Mouse (Mus musculus) NIH3T3 (cell line): ENCODE measurements at regions not wholly inside any gene's neighbourhood (a gene's known extent, or its start where the extent isn't known, plus 50 kb on each side); places are given as distances from the start of the nearest gene placed in this dataset.

ENCODE experiments used
- DNase-seq: peaks from one replicate; pipeline ENCODE4 v3.0.0-alpha.2; 2012; ENCODE audit warnings: low read depth

DNA sequence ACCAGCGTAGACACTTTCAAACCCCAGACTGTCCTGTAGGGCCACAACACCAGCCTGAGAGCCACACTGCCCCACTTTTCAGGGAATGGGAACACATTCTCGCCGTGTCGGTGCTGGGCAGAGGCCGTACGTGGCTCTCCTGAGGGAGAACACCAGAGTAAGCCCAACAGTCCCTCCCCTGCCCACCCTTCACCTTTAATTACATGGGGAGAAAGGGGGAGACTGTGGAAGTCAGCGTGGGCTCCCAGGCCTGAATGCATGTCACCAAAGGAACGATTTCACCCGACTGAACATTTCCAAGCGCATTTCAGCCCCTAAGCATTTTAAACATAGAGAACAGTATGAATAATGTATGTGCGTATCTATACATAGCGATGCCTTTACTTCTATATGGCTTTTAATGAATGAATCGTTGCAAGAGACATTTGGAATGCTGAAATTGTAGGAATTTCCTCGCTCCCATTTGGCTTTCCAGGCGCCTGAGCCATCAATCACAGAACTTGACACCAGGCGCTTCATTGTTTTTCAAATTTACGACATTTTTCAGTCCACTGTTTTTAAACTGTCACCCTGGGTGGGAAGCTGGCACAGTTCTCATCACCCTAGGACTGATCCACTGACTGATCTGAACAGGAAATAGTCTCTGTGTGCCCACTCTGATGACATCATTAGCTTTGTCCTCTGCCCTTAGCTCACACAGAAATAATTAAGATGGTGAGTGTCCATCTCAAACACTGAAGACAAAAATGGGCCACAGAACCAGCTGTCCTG lies 152.3 kb downstream of the Atp23 start:
- no peak for DNase-seq

DNA sequence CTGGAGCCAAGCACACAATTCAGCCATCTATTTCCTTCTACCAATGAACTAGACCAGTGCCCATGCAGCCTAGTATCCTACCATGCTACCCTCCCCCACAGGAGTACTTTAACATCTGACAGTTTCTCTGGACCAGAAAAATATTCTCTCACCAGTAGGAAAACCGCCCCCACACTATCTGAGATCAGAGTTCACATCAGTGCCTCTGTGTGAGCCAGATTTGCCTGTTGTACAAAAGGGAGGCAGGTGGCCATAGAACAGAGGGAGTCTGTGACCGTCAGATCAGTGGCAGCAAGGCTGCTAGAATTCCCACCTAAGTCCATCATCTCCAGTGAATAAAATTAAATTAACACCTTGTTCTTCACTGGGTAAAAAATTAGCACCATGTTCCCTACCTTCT lies 166.5 kb downstream of the Atp23 start:
- DNase-seq = no peak

DNA sequence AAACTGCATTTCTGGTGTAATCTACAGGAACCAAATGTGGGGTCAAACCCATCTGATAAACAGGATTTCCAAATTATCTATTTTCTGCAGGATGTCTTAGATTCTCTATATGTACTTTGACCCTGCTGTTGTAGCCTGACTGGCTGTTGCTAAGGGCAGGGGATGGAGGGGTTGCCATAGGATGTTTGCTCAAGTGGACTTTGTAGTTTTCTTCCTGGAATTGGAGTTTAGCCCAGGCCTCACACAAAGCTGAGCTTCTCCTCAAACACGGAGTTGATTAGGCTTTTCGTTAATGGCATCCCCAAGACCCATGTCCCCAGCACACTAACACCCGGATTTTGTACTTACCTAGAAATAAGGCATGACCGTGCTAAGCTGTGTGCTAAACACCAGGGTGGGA lies 173.3 kb downstream of the Atp23 start:
- DNase-seq = no peak

DNA sequence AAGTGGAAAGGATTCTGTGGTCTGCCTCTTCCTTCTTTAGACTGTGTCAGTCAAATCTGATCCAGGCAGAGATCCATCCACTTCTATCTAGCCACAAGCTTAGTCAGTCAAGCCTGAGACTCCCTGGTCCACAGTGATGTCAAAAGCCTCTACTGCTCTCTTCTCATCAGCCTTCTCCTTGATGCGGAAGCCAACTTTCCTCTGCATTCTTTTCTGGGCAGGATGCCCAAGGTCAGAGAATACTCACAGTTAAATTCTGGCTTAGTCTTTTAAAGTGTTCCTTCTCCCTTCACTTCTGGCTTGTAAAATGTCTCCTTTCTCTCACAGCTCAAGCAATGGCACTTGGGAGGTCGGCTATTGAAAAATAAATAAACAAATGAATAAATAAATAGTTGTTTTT lies 183.2 kb downstream of the Atp23 start:
- DNase-seq = peak; percentile 53

DNA sequence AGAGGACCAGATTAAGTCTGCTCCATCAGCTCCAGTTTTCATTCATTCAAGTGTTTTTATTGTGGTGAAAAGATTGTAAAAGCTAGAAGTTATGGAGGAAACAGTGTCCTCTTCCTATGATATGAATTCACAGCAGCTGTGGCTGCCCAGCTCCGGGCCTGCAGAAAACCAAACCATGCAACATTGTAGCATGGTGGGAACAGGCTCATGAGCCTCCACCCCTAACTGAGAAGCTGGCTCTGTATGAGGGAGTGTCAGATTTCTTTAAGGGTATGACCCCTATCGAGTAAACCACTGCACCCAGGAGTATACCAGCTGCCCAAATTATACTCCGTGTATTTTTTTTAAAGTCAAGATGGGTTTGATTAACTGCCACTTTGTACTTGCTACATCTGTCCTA lies 189.4 kb downstream of the Atp23 start:
- DNase-seq = no peak

DNA sequence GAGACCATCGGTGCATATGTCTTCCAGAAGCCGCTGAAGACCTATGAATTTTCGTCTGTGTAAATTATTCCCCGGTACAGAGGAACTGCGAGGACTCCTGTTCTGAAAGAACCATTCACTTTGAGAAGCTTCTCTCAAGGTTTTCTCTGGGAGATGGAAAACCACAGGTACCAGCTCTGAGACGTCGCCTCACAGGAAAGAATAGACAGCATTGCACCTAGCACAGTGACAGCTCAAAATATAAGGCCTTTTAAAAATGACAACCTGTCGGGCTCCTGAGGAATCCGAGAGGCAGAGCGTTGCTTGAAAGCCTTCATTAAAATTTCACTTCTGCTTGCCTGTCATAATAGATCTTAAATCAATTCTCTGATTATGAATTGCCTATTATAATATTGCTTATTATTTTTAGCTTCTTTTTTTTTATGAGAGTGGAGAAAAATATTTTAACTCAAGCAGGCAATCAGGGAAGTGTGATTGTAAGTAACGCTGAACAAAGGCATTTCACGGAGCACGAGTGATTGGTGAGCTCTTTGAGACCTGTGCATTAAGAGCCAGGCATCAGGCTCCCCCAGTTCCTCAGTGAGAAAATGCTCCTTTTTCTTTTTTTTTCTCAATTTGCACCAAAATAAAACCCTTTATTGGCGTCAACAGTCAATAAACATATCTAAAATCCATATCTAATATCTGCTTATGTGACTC lies 191.8 kb downstream of the Atp23 start:
- no peak for DNase-seq

DNA sequence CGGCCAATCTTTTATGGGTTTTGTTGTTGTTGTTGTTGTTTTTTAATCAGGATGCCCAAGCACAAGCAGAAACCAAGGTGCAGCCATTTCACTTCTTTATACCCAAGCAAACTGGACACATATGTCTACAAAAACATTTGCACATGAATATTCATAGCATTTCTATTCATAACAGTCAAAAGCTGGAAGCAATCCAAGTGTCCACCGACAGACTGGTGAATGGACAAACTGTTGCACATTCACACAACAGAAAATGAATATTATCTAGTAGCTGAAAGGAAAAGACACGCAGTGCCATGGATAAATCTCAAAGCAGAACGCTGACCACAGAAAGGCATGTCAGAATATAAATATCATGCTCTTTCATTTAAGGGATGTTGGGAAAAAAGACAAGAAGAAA lies 192.4 kb downstream of the Atp23 start:
- DNase-seq = no peak

DNA sequence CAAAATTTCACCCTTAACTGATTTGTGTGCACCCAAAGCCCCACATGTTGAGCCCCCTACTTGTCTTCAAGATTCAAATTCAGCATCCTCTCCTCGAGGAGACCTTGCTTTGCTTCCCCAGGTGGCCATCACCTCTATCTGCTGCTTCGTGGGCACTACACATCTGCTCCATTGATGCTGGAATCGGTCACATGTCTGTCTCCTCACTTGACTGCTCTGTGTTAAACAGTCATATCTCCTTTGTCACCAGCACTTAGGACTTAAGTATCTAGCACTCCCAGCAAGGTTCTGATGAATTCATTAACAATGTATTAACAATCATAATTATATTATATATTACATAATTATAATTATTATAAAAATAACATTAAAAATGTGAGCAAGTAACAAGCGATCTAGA lies 192.9 kb downstream of the Atp23 start:
- no peak for DNase-seq

DNA sequence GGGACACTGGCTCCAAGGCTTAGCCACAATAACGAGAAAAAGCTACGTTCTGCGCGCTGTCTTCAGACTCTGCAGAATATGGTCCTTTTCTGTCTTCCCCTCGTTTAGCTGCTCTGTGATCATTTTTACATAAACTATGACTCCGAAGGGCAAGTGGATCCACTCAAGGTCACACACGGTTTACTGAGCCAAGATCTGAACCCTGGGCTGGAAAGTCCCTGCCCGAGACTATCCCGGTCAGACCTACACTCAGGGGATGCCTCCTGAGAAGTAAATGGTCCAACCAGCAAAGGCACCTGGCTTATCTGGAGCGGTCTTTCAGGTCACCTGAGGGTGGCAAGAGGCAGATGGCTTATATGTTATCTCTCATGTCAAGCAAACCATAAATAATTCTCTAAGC lies 204.1 kb downstream of the Atp23 start:
- DNase-seq = no peak

DNA sequence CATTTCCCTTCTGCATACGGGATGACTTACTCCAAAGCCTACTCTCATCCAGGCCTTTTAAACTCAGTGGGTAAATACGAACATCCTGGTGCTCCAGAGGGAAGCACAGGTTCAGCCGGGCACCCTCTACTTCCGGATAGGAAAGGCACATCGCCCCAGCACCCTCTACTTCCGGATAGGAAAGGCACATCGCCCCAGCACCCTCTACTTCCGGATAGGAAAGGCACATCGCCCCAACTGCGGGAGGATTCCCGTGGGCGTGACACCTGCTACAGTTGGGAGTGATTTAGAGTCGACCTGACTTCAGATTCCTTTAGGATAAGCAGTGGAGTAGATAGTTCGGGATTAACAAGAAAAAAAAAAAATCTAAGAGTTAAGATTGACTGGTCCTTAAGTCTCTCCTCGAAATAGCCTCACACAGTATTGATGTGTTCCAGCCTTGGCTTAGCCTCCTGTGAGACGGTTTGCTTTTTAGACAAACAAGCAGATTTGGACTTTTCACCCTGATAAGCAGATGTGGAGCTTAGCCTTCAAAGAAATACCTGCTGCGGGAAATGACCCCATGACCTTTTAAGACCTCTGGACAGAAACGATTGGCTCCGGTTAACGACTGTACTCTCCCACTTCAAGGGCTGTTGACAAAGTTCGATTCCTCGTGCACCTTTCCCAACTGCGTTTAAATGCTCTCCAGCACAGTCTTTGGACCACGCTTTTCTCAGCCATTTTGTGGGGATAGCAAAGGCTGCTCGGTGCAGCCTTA lies 210.1 kb downstream of the Atp23 start:
- no peak for DNase-seq

DNA sequence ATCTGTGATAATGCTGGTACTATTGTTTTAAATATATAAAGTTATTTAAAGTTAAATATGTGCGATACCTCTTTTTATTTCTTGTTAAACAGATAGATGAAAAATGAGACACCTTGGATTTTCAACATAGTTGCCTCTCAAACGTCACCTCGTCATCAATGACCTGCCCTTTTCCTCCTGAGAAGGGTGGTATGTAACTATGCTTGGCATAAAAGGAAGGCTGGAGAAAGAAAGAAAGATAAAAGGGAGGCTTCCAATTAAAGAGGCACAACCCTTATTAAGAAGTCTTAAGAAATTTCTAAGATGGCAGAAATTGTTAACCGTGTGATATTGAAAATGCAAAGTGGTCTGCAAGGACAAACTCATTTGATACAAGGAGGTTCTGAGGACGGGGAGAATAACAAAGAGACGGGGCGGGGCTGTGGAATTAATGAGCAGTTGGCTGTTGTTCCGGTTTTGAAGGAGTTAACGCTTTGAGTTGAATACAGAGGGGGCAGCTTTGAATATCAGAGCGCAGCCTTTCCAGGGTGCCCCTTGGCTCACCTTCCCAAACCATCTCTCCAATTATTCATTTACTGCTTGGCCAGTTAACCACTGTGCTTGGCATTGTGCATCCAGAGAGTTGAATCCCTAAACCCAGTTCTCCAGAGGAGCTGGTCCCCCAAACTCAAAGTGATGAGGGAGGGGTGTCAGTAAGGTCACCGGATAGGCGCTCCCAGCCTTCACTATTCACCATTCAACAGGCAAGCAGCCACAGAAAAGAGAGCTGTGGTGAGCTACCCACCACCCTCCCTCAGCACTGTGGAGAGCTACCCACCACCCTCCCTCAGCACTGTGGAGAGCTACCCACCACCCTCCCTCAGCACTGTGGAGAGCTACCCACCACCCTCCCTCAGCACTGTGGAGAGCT lies 220.6 kb downstream of the Atp23 start:
- no peak for DNase-seq

DNA sequence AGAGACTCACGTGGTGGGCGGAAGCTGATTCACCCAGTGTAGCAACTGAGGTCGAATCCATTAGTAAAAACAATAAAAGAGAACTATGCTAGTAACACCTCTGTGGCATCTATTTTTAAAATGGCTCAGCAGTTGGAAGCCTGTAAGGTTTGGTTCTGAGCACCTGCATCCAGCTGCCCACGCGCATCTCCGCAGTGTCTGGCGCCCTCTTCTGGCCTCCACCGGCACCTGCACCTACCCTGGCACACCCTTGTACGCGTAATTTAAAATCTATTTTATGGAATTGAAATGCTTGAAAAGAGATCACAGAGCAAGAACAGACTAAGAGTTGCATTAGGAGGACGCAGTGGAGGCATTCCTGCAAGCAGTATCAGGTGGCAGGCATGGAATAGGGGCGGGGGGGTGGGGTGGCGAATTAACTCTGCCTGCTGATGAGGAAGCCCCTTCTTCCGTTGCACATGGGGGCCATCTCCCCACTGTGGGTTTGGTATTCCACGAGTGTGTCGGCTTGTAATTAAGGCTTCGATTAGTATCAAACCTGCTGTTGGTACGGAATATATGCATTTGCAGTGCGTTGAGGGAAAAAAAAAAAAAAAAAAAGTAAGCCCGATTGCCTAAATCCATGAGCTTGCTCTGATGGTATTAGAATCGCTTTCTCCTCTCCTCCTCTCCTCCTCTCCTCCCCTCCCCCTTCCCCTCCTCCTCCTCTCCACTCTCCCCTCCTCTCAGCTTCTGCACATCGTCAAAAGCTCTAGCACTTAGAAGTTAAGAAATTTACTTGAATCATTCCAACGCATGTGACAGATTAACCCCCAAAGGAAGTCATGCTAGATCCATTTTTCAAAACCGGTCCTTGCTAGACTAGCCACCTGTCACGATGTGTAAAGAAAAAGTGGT lies 221.7 kb downstream of the Atp23 start:
- DNase-seq = no peak

DNA sequence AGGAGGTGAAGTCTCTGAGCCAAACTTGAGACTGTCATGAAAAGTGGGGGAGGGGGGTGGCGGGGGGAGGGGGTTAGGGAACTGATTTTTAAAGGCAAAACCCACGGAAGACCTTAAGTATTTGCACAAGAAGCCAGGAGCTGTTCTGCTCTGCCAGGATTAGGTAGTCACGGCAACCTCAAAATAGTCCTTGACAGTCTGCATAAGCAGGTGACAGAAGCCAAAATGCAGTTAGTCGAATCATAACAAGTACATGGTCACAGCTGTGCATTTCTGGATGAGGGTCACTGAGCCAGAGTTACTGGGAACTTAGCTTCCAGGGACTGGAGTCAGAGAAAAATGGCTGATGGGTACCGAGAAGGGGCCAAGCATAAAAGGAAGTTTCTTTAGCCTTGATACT lies 227.7 kb downstream of the Atp23 start:
- no peak for DNase-seq

DNA sequence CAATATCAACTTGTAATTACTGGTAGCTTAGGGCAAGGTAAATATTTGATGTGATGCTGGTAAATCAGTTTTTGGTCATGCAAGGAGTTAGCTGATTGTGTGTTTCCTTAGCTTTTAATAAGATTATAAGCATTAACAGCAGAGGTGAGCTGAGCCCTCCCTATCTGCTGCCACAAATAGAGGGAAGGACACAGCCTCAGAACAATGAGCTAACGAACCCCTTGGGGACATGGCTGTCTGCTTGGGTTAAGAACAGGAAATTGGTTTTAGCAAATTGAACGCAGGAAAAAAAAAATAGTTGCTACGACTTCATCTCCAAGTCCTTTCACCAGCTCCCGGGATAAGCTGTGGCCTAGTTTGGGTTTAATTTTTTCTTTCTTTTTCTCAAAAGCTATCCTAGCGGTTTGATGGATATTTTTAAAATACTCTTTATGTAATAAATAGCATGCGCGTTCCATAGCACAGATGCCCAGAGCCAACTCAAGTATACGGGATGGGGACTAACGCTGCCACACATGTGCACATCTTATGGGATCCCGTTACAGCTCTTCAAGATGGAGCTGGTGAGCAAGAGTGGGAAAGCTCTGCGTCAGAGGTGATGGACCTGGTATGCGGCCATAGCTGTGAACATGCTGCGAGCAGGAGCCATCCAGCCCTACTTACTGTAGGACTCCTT lies 236.6 kb downstream of the Atp23 start:
- no peak for DNase-seq

DNA sequence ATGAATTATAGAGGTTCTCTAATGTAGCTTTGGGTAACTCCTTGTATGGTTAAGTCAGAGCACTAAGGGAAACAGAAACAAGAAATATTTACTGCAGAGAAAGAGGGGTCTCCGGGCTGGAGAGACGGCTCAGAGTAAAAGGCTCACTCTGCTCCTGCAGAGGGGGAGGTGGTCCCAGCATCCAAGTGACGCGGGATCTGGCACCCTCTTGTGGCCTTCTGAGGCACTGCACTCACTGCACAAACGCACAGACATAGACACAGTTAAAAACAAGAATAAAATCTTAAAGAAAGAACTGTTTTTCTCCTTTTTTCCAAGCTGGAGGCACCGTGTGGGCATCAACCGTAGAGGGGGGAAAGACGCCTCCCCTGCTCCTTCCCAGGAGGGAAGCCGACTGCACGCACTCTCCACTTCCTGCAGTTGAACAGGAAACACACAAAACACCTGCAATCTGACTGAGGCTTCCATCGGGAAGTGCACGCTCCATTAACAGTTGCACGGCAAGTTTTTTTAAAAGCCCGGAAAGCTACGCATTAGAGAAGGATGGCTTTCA lies 237.6 kb downstream of the Atp23 start:
- DNase-seq = no peak

DNA sequence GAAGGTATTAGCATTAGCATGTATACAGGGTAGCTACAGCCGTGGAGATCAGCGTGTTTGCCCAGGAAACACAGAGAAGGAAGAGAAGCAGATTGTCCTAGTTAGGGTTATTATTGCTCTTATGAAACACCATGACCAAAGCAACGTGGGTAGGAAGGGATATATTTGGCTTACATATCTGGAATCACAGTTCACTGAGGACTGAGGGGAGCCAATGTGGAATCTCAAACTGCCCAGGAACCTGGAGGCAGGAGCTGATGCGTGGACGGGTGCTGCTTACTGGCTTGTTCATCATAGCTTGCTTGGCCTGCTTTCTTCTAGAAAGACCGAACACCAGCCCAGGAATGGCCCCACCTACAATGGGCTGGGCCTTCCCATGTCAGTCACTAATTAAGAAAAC lies 238.4 kb downstream of the Atp23 start:
- DNase-seq = no peak

DNA sequence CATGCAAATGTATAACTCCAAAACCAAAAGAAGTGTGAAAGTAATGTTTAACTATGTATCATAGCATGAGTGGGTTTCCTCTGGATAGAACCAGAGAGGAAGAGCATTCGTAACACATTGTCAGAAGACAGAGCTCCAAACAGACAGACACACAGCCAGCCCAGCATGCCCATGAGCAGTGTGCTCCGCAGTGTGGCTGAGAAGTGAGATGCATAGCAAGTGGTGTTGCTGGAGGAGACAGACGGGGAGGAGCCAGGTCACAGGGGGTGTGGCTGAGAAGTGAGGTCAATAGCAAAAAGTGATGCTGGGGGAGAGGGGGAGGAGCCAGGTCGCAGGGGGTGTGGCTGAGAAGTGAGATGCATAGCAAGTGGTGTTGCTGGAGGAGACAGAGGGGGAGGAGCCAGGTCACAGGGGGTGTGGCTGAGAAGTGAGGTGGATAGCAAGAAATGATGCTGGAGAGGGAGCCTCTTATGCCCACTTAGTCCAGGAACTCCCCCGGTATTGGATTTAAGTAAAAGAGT lies 240.0 kb downstream of the Atp23 start:
- no peak for DNase-seq

DNA sequence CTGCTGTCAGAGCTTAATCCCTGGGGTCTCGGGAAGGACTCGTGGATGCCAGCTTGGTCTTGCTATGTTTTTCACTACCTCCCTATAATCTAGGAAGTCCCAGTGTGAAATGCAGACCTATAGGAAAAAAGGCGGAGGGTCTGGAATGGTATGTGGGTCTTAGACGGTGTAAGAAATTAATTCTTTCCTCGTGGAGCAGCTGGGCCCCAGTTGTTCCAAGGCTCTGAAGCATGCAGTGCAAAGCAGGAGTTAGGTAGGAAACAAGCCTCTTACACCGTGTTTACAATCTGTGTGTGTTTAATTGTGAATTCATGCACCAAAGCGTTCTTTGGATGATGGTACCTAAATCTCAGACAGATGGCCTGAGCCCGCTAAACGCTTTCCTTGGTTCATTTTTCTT lies 241.1 kb downstream of the Atp23 start:
- no peak for DNase-seq

DNA sequence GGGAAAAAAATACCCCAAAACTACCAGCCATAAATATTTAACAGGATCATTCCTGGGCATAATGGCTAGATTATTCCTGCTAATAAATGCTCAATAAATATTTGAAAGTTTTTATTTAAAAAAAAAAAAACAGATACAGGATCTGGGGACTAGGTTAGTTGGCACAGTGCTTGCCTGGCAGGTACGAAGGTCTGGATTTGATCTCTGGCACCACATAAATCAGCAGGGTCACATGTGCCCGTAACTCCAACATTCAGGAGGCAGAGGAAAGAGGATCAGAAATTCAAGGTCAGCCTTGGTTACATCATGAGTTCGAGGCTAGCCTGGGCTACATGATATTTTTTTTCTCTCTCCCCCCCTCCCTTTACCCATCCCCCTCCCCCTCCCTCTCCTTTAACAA lies 248.5 kb downstream of the Atp23 start:
- DNase-seq = no peak

DNA sequence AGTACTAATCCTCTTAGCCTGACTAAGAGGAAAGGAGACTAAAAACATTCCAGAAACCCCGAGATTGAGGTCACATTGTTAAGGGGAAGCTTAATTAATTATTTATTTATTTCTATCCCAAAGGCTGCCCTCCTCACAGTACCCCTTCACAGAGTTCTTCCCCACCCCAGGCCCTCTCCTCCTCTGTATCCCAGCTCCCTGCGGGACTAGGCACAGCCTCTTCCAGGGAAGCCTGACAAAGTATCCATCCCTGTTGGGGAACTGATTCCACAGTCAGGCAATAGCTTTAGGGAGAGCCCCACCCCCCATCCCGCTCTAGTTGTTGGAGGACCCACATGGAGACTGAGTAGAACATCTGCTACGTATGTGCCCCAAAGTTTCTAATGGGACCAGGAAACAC lies 254.6 kb downstream of the Atp23 start:
- DNase-seq = no peak
